Mouse (Mus musculus): ENCODE measurements around the gene Nfyc. TPM values are rescaled to one million over a fixed set of nuclear protein-coding genes. Genes with fewer than 3 reads are reported as not detected.

The Nfyc gene
- polyA plus RNA-seq (2017; shearing (Covaris generic)): 10 to 100 TPM; 85.3 to 88.3 TPM

DNA sequence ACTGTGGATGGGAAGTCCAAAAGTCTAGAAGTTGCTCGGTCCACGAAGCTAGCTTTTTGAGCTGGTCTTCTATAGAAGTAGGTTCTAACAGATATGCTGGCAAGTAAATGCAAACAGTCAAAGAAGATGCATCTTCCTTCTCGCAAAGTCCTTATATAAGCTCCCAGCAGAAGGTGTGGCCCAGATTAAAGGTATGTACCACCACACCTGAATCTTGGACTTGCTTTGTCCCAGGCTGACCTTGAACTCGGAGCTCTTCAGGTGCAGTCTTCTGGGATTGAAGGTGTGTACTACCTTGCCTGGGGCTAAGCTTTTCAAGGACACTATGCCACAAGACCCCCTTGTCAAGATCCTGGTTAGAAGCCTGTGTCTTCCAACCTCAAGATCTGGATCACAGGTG is at the start of gene Nfyc:
Gene Nfyc (minus strand): TSS at position 101 of the 400 bp plus-strand sequence.

DNA sequence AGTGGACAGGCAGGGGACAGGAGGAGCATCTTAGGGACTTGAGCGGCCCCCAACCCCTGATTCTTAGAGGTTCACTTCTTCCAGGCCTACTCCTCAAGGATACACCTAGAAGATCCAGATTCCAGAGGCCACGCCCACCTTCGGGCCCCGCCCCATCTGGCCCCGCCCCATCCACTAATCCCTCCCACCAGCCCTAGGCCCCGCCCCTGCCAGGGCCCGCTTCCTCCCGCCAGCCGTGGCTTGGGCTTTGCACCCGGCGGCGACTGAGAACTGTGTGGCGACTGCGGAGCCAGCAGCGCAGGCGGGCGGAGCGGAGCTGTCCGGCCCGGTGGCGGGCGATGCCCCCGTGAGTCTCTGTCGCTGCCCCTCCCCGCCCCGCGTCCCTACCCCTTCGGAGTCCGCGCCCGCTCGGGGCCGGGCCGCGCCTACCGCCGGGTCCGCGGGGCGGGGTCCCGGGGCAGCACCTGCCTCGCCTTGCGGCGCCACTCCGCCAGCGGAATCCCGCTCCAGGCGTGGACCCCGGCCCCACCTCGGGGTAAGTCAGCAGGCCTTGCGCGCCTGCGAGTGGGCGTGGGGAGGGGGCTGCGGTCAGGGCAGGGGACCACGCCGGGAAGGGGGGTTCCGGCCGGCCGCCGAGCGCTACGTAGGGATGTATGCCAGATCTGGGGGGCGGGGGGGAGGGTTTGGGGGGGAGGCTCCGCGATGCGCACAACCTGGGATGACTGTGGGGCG is 23.4 kb upstream of the Nfyc start, which contains the start of gene Rims3:
Gene Rims3 (plus strand): TSS at position 229 of the 732 bp plus-strand sequence.

DNA sequence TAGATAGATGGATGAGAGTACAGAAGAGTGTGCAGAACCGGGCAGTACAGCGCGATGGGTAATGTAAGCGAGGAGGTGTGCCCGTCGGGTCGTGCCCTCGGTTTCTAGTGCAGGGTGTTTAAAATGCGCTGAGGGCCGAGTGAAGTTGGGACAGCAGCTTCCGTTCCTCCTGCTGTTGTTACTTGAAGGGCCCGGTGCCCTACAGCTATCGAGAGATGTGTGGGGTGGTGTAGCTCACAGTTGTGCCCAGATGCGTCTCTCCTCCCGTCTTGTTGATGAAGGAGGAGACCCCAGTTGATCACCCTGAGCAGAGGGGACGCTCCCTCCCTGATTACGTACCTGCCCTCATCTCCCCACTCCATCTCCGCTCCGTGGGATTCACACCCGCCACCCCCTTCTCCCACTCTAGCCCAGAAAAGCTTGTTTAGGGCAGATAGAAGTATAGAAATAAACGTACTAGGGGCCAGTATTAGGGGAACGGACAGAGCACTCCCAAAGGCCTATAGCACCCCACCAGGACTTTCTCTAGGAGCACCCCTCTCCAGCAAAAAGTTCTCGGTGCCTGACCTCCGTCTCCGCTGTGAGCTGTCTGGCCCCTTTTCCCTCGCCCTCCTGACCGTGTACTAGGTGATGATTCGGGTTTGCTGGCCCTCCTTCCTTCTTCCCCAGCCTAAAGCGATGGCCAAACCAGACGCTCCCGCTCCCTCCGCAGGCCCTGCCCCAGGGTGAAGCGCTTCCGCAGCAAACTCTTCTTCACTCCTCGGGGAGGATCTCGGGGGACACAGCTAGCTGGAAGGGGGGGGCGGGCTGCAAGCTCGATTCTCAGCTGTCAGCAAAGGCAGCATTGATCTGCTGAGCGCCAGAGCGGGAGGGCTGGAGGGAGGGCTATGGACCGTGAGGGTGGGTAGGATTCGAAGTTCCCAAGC is 83.2 kb downstream of the Nfyc start, which contains the start of gene Kcnq4:
Gene Kcnq4 (minus strand): TSS at position 672 of the 926 bp plus-strand sequence.

Other genes with a start within 250 kb of the Nfyc start
- gene Gm8439, start 242.8 kb downstream of the Nfyc start, polyA plus RNA-seq (2017; shearing (Covaris generic)): 1 to 10 TPM in 1 of 2 experiments, not detected in 1; 2.7 TPM
- gene Cited4, start 165.0 kb downstream of the Nfyc start, polyA plus RNA-seq (2017; shearing (Covaris generic)): 1 to 10 TPM; 3.3 to 3.5 TPM
- gene Kcnq4, start 83.0 kb downstream of the Nfyc start, polyA plus RNA-seq (2017; shearing (Covaris generic)): under 1 TPM in 1 of 2 experiments, not detected in 1; 0.16 TPM
- gene Rims3, start 23.2 kb upstream of the Nfyc start, polyA plus RNA-seq (2017; shearing (Covaris generic)): 1 to 10 TPM; 2.0 to 4.2 TPM
- gene Exo5, start 93.4 kb upstream of the Nfyc start, polyA plus RNA-seq (2017; shearing (Covaris generic)): 10 to 100 TPM; 29.9 to 39.1 TPM
- 1 to 10 TPM; 3.2 to 4.7 TPM for gene Zfp69, start 120.1 kb upstream of the Nfyc start, polyA plus RNA-seq (2017; shearing (Covaris generic))
- 10 to 100 TPM; 60.6 to 82.5 TPM for gene Smap2, start 185.7 kb upstream of the Nfyc start, polyA plus RNA-seq (2017; shearing (Covaris generic))
- under 1 TPM; 0.12 to 0.20 TPM for gene Col9a2, start 207.8 kb upstream of the Nfyc start, polyA plus RNA-seq (2017; shearing (Covaris generic))